Mouse (Mus musculus): ENCODE results near the gene Hnf1b.

DNA sequence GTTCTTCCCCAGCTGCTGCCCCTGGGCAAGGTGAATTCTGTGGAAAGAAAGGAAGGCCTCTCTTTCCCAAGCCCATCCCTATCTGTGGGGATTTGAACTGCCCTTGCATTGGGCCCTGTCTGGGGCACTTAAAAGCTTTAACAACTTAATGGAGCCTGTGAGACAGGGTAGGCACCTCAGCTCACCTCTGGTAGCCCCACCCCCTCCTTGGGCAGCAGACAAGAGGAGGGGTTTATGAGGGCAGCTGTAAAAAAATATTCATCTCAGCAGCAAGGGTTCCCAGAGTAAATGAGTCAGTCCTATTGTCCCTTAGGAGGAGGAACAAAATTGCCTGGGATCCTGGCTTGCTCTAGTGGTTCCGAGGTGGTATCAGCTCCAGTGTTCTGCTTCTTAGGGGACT, 19.3 kb downstream of the Hnf1b start:
- TF ChIP-seq TCF12 (IDR thresholded peaks at IDR 0.05; ENCODE audit: low read depth, low read length) (no peak), MEF2A (IDR thresholded peaks at IDR 0.05; ENCODE audit: borderline replicate concordance, low read depth, low read length) (no peak), POLR2A (IDR thresholded peaks at IDR 0.05; ENCODE audit: low read depth, low read length) (no peak), USF2 (conservative IDR thresholded peaks at IDR 0.05; ENCODE audit: low read depth, low read length) (no peak), POLR2AphosphoS2 (IDR thresholded peaks at IDR 0.05; ENCODE audit: low read depth, low read length) (no peak), EP300 (IDR thresholded peaks at IDR 0.05; ENCODE audit: low read length) (no peak), NRF1 (IDR thresholded peaks at IDR 0.05; ENCODE audit: low read depth, low read length) (no peak), KAT2A (IDR thresholded peaks at IDR 0.05; ENCODE audit: insufficient replicate concordance, low read length) (no peak), CTCF (conservative IDR thresholded peaks at IDR 0.05 in 1 of 2, IDR thresholded peaks at IDR 0.05 in 1 of 2; ENCODE audit: low read depth in 2 of 2, low read length in 2 of 2) (no peak)
